Mouse (Mus musculus) erythroid progenitor cell, adult 5-6 weeks (primary cell): ENCODE measurements around the gene Olfr1490. TPM values are rescaled to one million over a fixed set of nuclear protein-coding genes. Genes with fewer than 3 reads are reported as not detected.
"Not testable (repeated sequence)": the region's sequence is repeated elsewhere in the genome, so short reads cannot be mapped to it uniquely, and the experiment has no call there.

Experiments used
- ATAC-seq: replicated peaks from 2 replicates; pipeline ENCODE4 v1.8.0; 2016; ENCODE audit warnings: moderate number of reproducible peaks, mild to moderate bottlenecking, moderate TSS enrichment, inconsistent platforms; ENCODE audit not compliant: poor library complexity, low FRiP score, severe bottlenecking
- total RNA-seq, 2 experiments: library from RNA; stranded (forward) in 1 of 2; stranded (reverse) in 1 of 2; fragments of 150-400 nt in 1 of 2; fragments of 186-747, 209-891 nt in 1 of 2; gene quantifications; 2 replicates each; pipeline versions ENCODE4 v1.2.3 to v1.2.4; 2015 to 2017; ENCODE audit warnings: low replicate concordance in 2 of 2

The Olfr1490 gene
- not detected in 2 replicates for total RNA-seq (2015; ENCODE audit: low replicate concordance)
- not detected in 2 replicates for total RNA-seq (2017; ENCODE audit: low replicate concordance)

GRCm38 (mm10) chr19:13650791-13651190 is at the start of gene Olfr1490:
TSS of gene Olfr1490 (plus strand) at chr19:13651091.
- no peak for ATAC-seq

- not testable (repeated sequence) for ATAC-seq
These were observed 33.8 kb upstream of the Olfr1490 start, which contains the start of gene Olfr1487 for GRCm38 (mm10) chr19:13617075-13617474. TSS of gene Olfr1487 (plus strand) at chr19:13617375.

DNA sequence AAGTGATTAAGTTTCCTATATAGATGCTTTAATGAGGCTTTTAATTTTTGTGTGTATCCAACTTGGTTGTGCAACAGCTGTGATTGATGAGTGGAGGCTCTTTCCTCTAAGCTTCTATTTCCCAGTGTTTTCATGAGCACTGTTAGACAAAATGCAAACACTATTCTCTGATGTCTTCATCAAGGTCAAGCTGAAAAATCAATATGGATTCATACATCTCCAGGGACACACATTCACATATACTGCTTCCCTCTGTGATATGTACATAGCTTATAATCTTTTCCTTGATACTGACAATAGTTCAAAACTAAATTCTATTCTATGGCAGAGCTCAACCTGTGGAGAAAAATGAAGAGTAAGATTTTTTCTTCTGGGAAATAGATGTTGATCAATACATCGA is 19.6 kb upstream of the Olfr1490 start, which contains the start of gene Olfr1489:
Gene Olfr1489, plus strand, starts transcription at position 301 of the 400 bp plus-strand sequence.
- ATAC-seq = no peak

GRCm38 (mm10) chr19:13696968-13697367 is 46.1 kb downstream of the Olfr1490 start, which contains the start of gene Olfr1491:
TSS of gene Olfr1491 (plus strand) at chr19:13697268.
- ATAC-seq = no peak

Other genes with a start within 250 kb of the Olfr1490 start
- gene Olfr1469, start 243.2 kb upstream of the Olfr1490 start, total RNA-seq (2015; ENCODE audit: low replicate concordance) = not detected in 2 replicates
- gene Olfr1469, start 243.2 kb upstream of the Olfr1490 start, total RNA-seq (2017; ENCODE audit: low replicate concordance) = not detected in 2 replicates
- gene Olfr1471, start 207.7 kb upstream of the Olfr1490 start, total RNA-seq (2015; ENCODE audit: low replicate concordance) = not detected in 2 replicates
- gene Olfr1471, start 207.7 kb upstream of the Olfr1490 start, total RNA-seq (2017; ENCODE audit: low replicate concordance) = not detected in 2 replicates
- gene Olfr1472, start 195.0 kb upstream of the Olfr1490 start, total RNA-seq (2015; ENCODE audit: low replicate concordance) = not detected in 2 replicates
- not detected in 2 replicates for gene Olfr1472, start 195.0 kb upstream of the Olfr1490 start, total RNA-seq (2017; ENCODE audit: low replicate concordance)
- not detected in 2 replicates for gene Olfr1474, start 181.5 kb upstream of the Olfr1490 start, total RNA-seq (2015; ENCODE audit: low replicate concordance)
- not detected in 2 replicates for gene Olfr1474, start 181.5 kb upstream of the Olfr1490 start, total RNA-seq (2017; ENCODE audit: low replicate concordance)
- not detected in 2 replicates for gene Olfr1475, start 170.9 kb upstream of the Olfr1490 start, total RNA-seq (2015; ENCODE audit: low replicate concordance)
- not detected in 2 replicates for gene Olfr1475, start 170.9 kb upstream of the Olfr1490 start, total RNA-seq (2017; ENCODE audit: low replicate concordance)
- not detected in 2 replicates for gene Olfr1477, start 150.5 kb upstream of the Olfr1490 start, total RNA-seq (2015; ENCODE audit: low replicate concordance)
- gene Olfr1477, start 150.5 kb upstream of the Olfr1490 start, total RNA-seq (2017; ENCODE audit: low replicate concordance) = not detected in 2 replicates
- not detected in 2 replicates for gene Olfr1480, start 123.2 kb upstream of the Olfr1490 start, total RNA-seq (2015; ENCODE audit: low replicate concordance)
- not detected in 2 replicates for gene Olfr1480, start 123.2 kb upstream of the Olfr1490 start, total RNA-seq (2017; ENCODE audit: low replicate concordance)
- not detected in 2 replicates for gene Olfr1484, start 67.6 kb upstream of the Olfr1490 start, total RNA-seq (2015; ENCODE audit: low replicate concordance)
- 0.39 TPM in 1 of 2 replicates, not detected in the other for gene Olfr1484, start 67.6 kb upstream of the Olfr1490 start, total RNA-seq (2017; ENCODE audit: low replicate concordance)
- not detected in 2 replicates for gene Olfr1487, start 33.7 kb upstream of the Olfr1490 start, total RNA-seq (2015; ENCODE audit: low replicate concordance)
- not detected in 2 replicates for gene Olfr1487, start 33.7 kb upstream of the Olfr1490 start, total RNA-seq (2017; ENCODE audit: low replicate concordance)
- not detected in 2 replicates for gene Olfr1489, start 19.5 kb upstream of the Olfr1490 start, total RNA-seq (2015; ENCODE audit: low replicate concordance)
- gene Olfr1489, start 19.5 kb upstream of the Olfr1490 start, total RNA-seq (2017; ENCODE audit: low replicate concordance) = not detected in 2 replicates
- gene Olfr1491, start 46.2 kb downstream of the Olfr1490 start, total RNA-seq (2015; ENCODE audit: low replicate concordance) = not detected in 2 replicates
- gene Olfr1491, start 46.2 kb downstream of the Olfr1490 start, total RNA-seq (2017; ENCODE audit: low replicate concordance) = not detected in 2 replicates
- not detected in 2 replicates for gene Olfr1493-ps1, start 72.2 kb downstream of the Olfr1490 start, total RNA-seq (2015; ENCODE audit: low replicate concordance)
- not detected in 2 replicates for gene Olfr1493-ps1, start 72.2 kb downstream of the Olfr1490 start, total RNA-seq (2017; ENCODE audit: low replicate concordance)
- not detected in 2 replicates for gene Olfr1494, start 88.6 kb downstream of the Olfr1490 start, total RNA-seq (2015; ENCODE audit: low replicate concordance)
- not detected in 2 replicates for gene Olfr1494, start 88.6 kb downstream of the Olfr1490 start, total RNA-seq (2017; ENCODE audit: low replicate concordance)
- gene Olfr1495, start 113.5 kb downstream of the Olfr1490 start, total RNA-seq (2015; ENCODE audit: low replicate concordance) = not detected in 2 replicates
- gene Olfr1495, start 113.5 kb downstream of the Olfr1490 start, total RNA-seq (2017; ENCODE audit: low replicate concordance) = not detected in 2 replicates
- gene Olfr1496, start 126.8 kb downstream of the Olfr1490 start, total RNA-seq (2015; ENCODE audit: low replicate concordance) = not detected in 2 replicates
- gene Olfr1496, start 126.8 kb downstream of the Olfr1490 start, total RNA-seq (2017; ENCODE audit: low replicate concordance) = not detected in 2 replicates
- gene Olfr1497, start 147.1 kb downstream of the Olfr1490 start, total RNA-seq (2015; ENCODE audit: low replicate concordance) = not detected in 2 replicates
- gene Olfr1497, start 147.1 kb downstream of the Olfr1490 start, total RNA-seq (2017; ENCODE audit: low replicate concordance) = not detected in 2 replicates
- not detected in 2 replicates for gene Olfr1499, start 168.4 kb downstream of the Olfr1490 start, total RNA-seq (2015; ENCODE audit: low replicate concordance)
- gene Olfr1499, start 168.4 kb downstream of the Olfr1490 start, total RNA-seq (2017; ENCODE audit: low replicate concordance) = not detected in 2 replicates
- gene Olfr1500, start 179.4 kb downstream of the Olfr1490 start, total RNA-seq (2015; ENCODE audit: low replicate concordance) = not detected in 2 replicates
- gene Olfr1500, start 179.4 kb downstream of the Olfr1490 start, total RNA-seq (2017; ENCODE audit: low replicate concordance) = not detected in 2 replicates
- not detected in 2 replicates for gene Olfr1501, start 199.6 kb downstream of the Olfr1490 start, total RNA-seq (2015; ENCODE audit: low replicate concordance)
- gene Olfr1501, start 199.6 kb downstream of the Olfr1490 start, total RNA-seq (2017; ENCODE audit: low replicate concordance) = not detected in 2 replicates
- not detected in 2 replicates for gene Olfr1502, start 210.7 kb downstream of the Olfr1490 start, total RNA-seq (2015; ENCODE audit: low replicate concordance)
- not detected in 2 replicates for gene Olfr1502, start 210.7 kb downstream of the Olfr1490 start, total RNA-seq (2017; ENCODE audit: low replicate concordance)
- gene Olfr1504, start 246.8 kb downstream of the Olfr1490 start, total RNA-seq (2015; ENCODE audit: low replicate concordance) = not detected in 2 replicates
- not detected in 2 replicates for gene Olfr1504, start 246.8 kb downstream of the Olfr1490 start, total RNA-seq (2017; ENCODE audit: low replicate concordance)